In the genomic region with DNA sequence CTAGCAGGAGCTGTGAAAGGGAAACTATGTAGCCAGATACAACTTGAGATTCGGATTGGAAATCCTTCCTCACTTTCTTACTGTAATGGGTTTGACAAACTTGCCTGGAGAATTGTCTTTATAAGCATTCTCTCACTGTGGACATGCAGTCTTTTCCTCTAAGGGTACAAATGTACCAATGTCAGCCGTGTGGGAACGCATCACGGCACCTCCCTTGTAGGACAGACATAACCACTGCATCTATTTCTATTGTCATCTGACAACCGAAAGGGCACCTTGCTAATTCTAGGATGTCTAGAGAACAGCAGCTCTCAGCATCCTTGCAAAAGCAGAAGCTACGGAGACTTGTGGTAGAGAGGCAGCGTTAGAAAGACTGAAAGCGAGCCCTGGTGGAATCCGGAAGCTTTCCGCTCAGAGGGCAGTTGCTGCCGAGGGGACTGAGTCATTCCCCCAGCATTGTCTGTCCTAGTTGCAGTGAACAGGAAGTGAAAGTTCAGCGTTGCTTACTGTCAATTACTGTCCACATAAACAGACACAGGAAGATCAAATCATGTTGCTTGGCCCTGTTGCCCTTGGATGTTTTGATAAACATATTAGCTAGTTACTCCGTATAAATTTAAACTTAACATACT, we compare ENCODE assay signal across 8 mouse cellular contexts.
DNase-seq lines count a peak whose midpoint lies in the region; ATAC-seq and TF ChIP-seq lines count a peak whose summit lies in the region.

No protein-coding gene starts in this region.

- H3K4me1 ChIP-seq in MEL (ENCODE audit: control insufficient read depth in 1 of 2, insufficient read depth in 2 of 2, low read length in 2 of 2): peaks cover 0 to 7% of the 10 kb centered on the region in 2 experiments; a peak in 2 of 4 replicates
- H3K4me1 ChIP-seq in bone marrow, adult 2 months (ENCODE audit: control insufficient read depth, insufficient read depth, low read length): peaks cover 3% of the 10 kb centered on the region; the same call in 1 of the 2 replicates
- H3K4me1 ChIP-seq in intestine, embryonic 14.5 days (replicated peaks; ENCODE audit: control insufficient read depth, insufficient read depth, low read length): peaks cover 8% of the 10 kb centered on the region

- intact Hi-C loops in gastrocnemius, adult 2 months (cut with DNase I): no loop called here

- ATAC-seq in intestine, embryonic 14.5 days (replicated peaks; ENCODE audit: low FRiP score, low TSS enrichment, low read depth): no peak

- no peak for TF ChIP-seq CTCF in MEL (IDR thresholded peaks at IDR 0.05 in 2 of 3, conservative IDR thresholded peaks at IDR 0.05 in 1 of 3; ENCODE audit: control insufficient read depth in 1 of 3, insufficient read depth in 1 of 3, low read depth in 2 of 3, low read length in 3 of 3, poor library complexity in 1 of 3, severe bottlenecking in 1 of 3)
- TF ChIP-seq CTCF in bone marrow, adult 2 months (IDR thresholded peaks at IDR 0.05; ENCODE audit: control insufficient read depth, insufficient read depth, low read length): no peak
- no peak for TF ChIP-seq CTCF in gastrocnemius, adult 2 months (IDR thresholded peaks at IDR 0.05)

- 4% methylated on average over 13 of the region's 13 CpGs for WGBS in bone marrow, adult 2 months
- WGBS in intestine, embryonic 14.5 days: 30% methylated on average over 13 of the region's 13 CpGs

- peak overlapping the region; percentile 23 to 32; a peak in 2 of 4 replicates for H3K4me3 ChIP-seq in MEL (ENCODE audit: control insufficient read depth in 1 of 2, insufficient read depth in 1 of 2, low read depth in 2 of 2, low read length in 2 of 2)
- peak overlapping the region; percentile 62 for H3K4me3 ChIP-seq in bone marrow, adult 2 months (replicated peaks; ENCODE audit: control insufficient read depth, low read depth, low read length)
- H3K4me3 ChIP-seq in gastrocnemius, adult 2 months: peak overlapping the region; percentile 62
- no peak overlapping the region for H3K4me3 ChIP-seq in intestine, embryonic 14.5 days (ENCODE audit: low read depth, low read length)

- no peaks in the 10 kb centered on the region for H3K9me3 ChIP-seq in MEL (replicated peaks; ENCODE audit: insufficient read depth, low read length)
- H3K9me3 ChIP-seq in intestine, embryonic 14.5 days (ENCODE audit: control insufficient read depth, low read length): no peaks in the 10 kb centered on the region

- peak overlapping the region; percentile 13; the same call in 1 of the 2 replicates for H3K27ac ChIP-seq in MEL (ENCODE audit: control insufficient read depth, low read depth, low read length)
- H3K27ac ChIP-seq in bone marrow, adult 2 months (ENCODE audit: control insufficient read depth, insufficient read depth, low read depth, low read length, poor library complexity): no peak overlapping the region
- H3K27ac ChIP-seq in gastrocnemius, adult 2 months: peak overlapping the region; percentile 51
- peak overlapping the region; percentile 51 for H3K27ac ChIP-seq in intestine, embryonic 14.5 days (ENCODE audit: low read depth)

- peaks cover 0 to 2% of the 10 kb centered on the region in 2 experiments; a peak in 1 of 4 replicates for H3K36me3 ChIP-seq in MEL (ENCODE audit: control insufficient read depth in 1 of 2, insufficient read depth in 2 of 2, low read length in 2 of 2)
- H3K36me3 ChIP-seq in intestine, embryonic 14.5 days (ENCODE audit: control insufficient read depth, insufficient read depth, low read length): no peaks in the 10 kb centered on the region

- TF ChIP-seq POLR2A in MEL (IDR thresholded peaks at IDR 0.05; ENCODE audit: control insufficient read depth in 1 of 2, insufficient read depth in 1 of 2, low read depth in 1 of 2, low read length in 2 of 2, poor library complexity in 1 of 2): no peak
- TF ChIP-seq POLR2A in bone marrow, adult 2 months (IDR thresholded peaks at IDR 0.05; ENCODE audit: borderline replicate concordance, control insufficient read depth, low read depth, low read length): no peak

- no peak overlapping the region for H3K9ac ChIP-seq in MEL (ENCODE audit: control insufficient read depth, low read depth, low read length, poor library complexity, severe bottlenecking)
- no peak overlapping the region for H3K9ac ChIP-seq in intestine, embryonic 14.5 days (ENCODE audit: low read length)

- H3K79me2 ChIP-seq in MEL (ENCODE audit: control insufficient read depth, insufficient read depth, low read length, poor library complexity): no peaks in the 10 kb centered on the region

- peak overlapping the region; percentile 25 for H3K4me2 ChIP-seq in intestine, embryonic 14.5 days (ENCODE audit: low read length)

- TF ChIP-seq RAD21 in MEL (IDR thresholded peaks at IDR 0.05; ENCODE audit: low read depth, low read length): no peak

- no peaks in the 10 kb centered on the region for H3K27me3 ChIP-seq in MEL (ENCODE audit: control insufficient read depth in 1 of 2, insufficient read depth in 2 of 2, low read length in 2 of 2)
- H3K27me3 ChIP-seq in intestine, embryonic 14.5 days (replicated peaks; ENCODE audit: control insufficient read depth, insufficient read depth, low read length): no peaks in the 10 kb centered on the region

- TF ChIP-seq EP300 in MEL (IDR thresholded peaks at IDR 0.05; ENCODE audit: low read depth in 1 of 2, low read length in 2 of 2): no peak

- DNase-seq in MEL (ENCODE audit: low read depth, low spot score) (peak; percentile 18), liver (peak; percentile 59)
- peak; percentile 50 for DNase-seq in gastrocnemius, adult 2 months
- DNase-seq in intestine, embryonic 14.5 days (ENCODE audit: low spot score): peak; percentile 58
- DNase-seq in natural killer cell, adult 2 months (ENCODE audit: low spot score in 2 of 2): peak; percentile 46 to 58
- DNase-seq in thymus, adult 18-20 months: peak; percentile 27 to 30
- DNase-seq in cerebellum, postnatal 14 days: no peak

TF ChIP-seq in MEL, 35 proteins besides CTCF, POLR2A, EP300 and RAD21:
- TF ChIP-seq HCFC1 (IDR thresholded peaks at IDR 0.05; ENCODE audit: low read depth, low read length) (no peak), ZNF384 (IDR thresholded peaks at IDR 0.05; ENCODE audit: low read depth, low read length) (no peak), UBTF (IDR thresholded peaks at IDR 0.05; ENCODE audit: borderline replicate concordance, insufficient read depth, low read depth, low read length) (no peak), GABPA (IDR thresholded peaks at IDR 0.05; ENCODE audit: low read depth, low read length) (no peak), ZMIZ1 (IDR thresholded peaks at IDR 0.05; ENCODE audit: low read depth, low read length) (no peak), MAZ (IDR thresholded peaks at IDR 0.05; ENCODE audit: low read depth, low read length) (no peak), USF1 (IDR thresholded peaks at IDR 0.05; ENCODE audit: low read depth, low read length) (no peak), TCF12 (IDR thresholded peaks at IDR 0.05; ENCODE audit: low read depth, low read length) (no peak), MXI1 (IDR thresholded peaks at IDR 0.05; ENCODE audit: low read depth, low read length) (no peak), SMC3 (IDR thresholded peaks at IDR 0.05; ENCODE audit: low read depth, low read length) (no peak)

Comparison
In these comparisons a context has a peak if more than half of its experiments do, and no peak if none do; other contexts are left out.
1. DNase-seq: peak in MEL (single experiment), gastrocnemius, adult 2 months (single experiment), intestine, embryonic 14.5 days (single experiment), liver (single experiment), natural killer cell, adult 2 months (2 of 2) and thymus, adult 18-20 months (2 of 2); none in cerebellum, postnatal 14 days (0 of 2).